Mouse (Mus musculus): Measurements from ENCODE around the gene Smg6.

The Smg6 gene

DNA sequence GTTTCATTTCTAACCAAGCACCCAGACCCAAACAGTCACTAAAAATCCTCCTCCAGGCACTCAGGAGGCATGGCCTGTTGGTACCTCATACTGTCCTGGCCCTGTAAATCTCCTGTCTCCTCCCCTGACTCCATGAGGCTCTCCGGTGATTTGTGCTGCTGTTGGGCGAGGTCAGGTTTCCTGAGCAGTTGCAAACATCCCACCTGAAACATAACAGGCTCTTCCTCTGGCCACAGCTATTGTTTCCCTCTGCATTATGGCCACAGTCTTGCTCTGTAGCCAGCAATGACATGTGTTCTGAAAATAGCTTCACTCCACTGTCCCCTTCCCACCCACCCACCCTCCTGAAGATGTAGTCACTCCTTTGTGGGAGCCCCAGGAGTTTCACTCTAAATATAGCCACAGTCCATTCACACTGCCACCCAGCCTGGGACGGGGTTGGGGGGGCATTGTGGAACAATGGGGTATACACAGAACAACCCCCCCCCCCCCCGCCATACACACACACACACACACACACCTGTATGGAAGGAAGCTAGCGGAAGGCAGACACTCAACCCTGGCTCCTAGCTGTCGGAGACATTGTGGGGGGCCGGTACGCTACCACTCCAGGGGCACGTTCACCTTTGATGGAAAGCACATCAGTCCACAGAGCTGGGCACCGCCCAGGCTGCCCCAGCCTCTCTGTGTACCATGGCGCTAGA lies 222.9 kb downstream of the Smg6 start:
- no peak for DNase-seq (ENCODE audit: low spot score)

DNA sequence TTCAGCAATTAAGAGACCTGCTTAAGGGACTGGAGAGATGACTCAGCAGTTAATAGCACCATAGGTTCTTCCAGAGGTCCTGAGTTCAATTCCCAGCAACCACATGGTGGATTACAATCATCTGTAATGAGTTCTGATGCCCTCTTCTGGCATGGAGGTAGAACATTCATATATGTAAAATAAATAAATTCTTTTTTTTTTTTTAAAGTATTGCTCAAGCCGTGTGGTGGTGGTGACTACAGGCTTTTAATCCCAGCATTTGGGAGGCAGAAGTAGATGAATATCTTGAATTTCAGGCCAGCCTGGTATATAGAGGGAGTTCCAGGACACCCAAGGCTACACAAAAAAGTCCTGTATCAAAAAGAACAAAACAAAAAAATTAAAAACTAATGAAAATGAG lies 224.7 kb downstream of the Smg6 start:
- no peak for DNase-seq (ENCODE audit: low spot score)

DNA sequence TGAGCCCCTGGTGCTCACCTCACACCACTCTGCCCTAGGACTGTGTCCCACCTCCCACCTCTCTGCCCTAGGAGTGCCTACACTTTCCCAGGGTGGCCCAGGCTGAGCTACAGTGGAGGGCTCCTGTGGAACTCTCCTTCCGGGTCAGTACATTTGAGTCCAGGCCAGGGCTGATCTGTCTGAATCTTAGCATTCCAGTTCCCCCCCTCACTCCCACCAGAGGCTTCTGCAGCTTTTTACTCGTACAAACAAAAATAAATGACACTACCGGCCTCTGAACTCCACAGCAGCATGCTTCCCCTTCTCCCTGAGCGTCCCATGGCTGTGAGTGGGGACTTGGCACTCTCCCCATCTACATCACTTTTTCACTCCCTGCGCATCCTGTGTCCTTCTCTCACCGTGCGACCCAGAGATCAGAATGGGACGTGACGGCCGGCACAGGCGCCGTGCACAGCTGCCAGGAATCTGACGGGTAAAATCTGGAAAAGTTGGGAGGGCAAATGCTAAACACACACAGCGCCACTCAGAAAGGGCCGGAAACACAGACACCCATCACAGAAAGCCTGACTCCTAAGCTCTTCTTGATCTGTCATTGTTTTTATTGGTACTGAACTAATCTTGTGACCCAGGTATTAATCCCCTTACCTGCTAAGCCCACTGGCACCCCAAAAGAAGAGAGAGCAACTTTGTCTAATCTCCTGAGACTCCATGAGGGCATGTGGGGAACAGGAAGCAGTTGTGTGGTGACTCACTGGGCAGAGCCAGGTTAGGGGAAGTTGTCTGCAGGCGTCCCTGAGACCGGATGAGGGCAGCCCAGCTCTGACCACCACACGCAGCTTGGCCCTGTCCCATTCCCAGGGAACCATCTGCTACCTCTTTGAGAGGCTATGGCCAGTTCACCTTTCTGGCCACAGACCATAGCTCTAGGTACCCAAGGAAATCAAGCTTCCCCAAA lies 227.3 kb downstream of the Smg6 start:
- no peak for DNase-seq (ENCODE audit: low spot score)

DNA sequence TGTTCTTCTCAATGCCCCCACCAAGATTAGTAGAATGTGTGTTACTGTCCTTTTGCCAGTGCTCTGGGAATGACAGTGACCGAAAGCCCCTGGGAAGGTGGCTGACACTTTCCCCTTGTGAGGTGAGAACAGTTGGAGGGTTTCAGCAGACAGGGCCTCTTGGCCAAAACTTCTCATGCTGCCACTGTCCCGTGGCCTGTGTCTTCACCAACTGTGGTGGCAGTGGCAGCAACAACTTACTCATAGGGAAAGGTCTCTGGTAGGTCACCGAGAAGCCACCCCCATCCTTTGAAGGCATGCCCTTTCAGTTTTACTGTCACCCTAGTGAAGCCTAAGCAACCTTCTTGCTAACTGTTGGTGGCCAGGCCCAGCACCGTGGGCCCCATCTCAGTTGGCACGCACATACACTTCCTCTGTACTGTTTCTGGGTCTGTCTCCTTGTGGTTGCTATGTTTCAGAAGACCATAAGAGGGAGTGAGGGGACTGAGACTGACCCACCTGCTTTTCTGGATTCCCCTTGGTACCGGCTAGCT lies 228.5 kb downstream of the Smg6 start:
- DNase-seq (ENCODE audit: low spot score) = no peak

DNA sequence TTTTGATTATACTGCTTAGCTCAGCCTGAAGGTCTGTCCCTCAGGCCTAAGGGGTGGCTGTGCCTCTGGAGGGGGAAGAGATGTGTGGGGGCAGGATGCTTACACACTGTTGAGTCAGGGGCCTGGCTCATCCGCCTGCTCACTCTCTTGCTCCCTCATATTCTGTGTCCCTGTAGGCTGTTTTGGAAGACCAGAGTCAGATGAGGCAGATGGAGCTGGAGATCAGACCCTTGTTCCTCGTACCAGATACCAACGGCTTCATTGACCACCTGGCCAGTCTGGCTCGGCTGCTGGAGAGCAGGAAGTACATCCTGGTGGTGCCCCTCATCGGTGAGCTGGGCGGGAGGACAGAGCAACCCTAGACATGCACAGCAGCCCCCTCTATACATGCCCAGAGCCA lies 230.4 kb downstream of the Smg6 start:
- no peak for DNase-seq (ENCODE audit: low spot score)

DNA sequence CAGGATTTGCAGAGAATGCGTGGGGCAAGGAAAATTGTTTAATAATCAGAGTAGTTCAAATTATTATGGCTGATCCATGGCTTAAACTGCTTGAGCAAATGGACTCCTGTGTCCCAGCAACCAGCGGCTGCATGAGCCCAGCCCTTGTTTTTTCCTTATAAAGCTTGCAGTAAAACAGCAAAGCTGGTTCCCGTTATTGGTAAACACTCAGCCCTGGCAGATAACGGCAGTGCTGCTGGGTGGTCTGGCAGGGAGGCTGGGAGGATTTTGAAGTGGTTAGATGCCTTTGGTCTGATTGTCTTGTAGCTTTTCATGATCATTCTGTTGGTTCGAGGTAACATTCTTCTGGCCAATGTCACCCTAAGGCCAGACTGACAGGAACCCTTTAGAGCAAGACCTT lies 230.8 kb downstream of the Smg6 start:
- DNase-seq (ENCODE audit: low spot score) = no peak

DNA sequence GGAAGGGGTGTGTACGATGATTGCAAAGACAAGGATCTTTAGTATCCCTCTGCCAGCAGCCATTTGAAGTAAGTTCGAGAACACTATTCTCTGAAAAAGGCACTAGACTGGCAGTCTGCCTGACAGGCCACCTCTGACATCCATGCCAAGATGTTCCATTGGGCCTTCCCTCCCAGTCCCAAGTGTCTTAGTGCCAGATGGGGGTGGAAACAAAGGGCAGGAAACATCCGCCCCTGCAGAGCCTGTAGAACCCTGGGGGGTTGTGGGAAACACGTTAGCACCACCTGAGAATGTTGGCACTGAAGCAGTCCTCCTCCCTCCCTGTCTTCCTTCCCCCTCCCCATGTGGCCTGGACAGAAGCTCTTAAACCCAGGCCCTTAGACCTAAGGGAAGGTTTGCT lies 231.4 kb downstream of the Smg6 start:
- no peak for DNase-seq (ENCODE audit: low spot score)

DNA sequence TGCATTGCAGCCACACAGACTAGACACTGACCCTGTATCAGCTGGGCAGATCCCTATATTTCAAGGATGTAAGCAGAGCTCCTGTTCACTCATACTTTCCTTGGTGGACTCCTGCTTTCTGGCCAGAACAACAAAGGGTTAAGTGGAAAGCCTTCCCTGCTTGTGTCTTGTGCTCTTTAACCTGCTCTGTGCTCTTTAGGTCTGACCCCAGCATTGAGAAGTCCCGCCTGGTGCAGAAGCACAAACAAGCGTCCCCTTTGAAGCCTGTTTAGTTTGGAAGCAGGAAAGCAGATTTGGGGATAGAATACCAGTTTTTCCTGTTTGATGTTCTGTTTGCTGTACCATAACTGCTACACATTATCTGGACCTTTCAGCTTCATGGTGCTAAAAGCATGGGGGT lies 232.3 kb downstream of the Smg6 start:
- DNase-seq (ENCODE audit: low spot score) = no peak

DNA sequence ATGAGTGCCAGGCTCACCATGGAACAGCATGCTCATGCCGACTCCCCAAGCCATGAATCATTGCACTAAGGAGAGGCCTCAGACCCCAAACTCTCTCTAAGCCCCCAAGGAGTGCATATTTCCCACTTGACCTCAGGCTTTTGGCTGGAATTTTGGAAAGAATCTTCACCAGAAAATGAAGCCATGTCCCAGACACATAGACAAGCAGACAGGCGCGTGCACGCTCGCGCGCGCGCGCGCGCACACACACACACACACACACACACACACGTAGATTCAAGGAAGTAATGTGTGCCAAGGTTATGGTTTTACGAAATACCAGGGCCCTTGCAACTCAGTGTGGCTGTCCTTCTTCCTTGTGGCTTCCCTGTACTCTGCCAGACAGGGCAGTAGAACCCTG lies 232.8 kb downstream of the Smg6 start:
- no peak for DNase-seq (ENCODE audit: low spot score)

DNA sequence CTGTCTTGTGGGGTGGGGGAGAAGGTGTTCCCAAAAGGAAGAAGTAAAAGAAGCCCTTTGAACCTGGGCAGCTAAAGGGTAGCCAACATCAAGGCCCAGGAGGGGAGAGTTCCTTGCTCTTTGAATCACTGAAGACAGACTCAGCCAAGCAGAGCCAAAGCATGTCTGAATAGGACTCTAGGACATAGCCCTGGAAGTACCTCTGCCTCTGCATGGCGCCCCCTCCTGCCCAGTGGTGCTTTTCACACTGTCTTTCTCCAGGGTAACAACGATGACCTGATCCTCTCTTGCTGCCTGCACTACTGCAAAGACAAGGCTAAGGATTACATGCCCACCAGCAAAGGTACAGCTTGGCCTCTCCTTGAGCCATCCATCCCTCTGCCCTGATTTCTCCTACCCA lies 233.9 kb downstream of the Smg6 start:
- DNase-seq (ENCODE audit: low spot score) = no peak

DNA sequence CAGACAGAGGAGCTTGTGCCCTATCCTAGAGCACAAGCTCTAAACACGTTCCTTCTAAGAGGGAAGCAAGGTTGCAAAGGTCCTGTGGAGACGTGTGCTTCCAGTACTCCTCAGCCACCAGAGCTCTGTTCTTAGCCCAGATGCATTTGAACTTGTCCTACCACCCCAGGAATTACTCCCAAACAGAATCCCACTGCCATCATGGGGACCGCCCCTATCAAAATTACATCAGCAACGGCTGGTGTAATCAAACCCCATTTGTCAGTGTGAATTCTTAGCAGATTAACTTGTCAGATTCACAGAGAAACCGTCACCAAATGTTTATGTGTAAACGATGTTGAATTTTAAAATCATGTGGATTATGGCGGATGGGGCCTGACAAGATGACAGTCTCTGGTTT lies 235.3 kb downstream of the Smg6 start:
- no peak for DNase-seq (ENCODE audit: low spot score)

DNA sequence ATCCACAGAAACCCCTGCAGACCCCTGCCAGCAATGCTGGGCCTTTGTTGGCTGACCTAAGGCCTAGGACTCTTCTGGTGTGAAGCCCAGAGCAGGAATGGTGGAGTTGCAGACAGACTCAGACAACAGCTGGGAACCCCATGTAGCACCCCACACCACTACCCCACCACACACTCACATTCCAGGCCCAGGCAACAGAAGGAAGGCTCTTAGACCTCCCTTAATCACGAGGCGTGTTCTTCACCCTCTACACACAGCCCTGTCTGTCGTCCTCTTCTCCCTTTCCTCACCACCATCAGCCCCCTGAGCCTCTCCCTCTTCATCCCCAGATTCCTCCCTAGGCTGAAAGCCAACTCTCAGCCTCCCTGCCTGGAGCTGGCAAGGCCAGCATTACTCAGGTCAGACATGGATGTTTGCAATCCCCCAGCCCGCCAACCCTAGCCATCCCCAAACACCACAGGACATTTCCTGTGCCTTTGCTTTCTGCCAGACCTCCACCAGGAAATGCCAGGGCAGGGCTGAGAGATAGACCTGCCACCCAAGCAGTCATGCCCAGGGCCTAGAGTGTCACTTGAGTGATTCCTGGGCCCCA lies 235.9 kb downstream of the Smg6 start:
- DNase-seq (ENCODE audit: low spot score) = no peak

DNA sequence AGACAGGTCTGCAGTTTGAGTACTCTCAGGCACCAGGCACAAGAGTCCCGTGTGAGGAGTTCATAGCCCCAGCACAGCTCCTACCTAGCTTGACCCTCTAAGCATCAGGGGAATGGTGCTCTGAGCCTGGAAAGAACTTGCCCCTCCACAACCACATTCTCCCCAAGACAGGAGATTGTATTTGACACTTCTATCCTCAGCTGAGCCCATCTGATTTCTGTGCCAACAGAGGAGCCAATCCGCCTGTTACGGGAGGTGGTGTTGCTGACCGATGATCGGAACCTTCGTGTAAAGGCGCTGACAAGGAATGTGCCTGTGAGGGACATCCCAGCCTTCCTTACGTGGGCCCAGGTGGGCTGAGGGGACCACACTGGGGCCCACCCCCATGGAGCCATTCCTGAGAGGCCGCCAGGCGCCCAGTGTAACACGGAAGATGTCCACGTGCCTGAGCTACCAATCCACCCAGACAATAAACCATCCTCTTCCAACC lies 237.0 kb downstream of the Smg6 start:
- DNase-seq (ENCODE audit: low spot score) = no peak

DNA sequence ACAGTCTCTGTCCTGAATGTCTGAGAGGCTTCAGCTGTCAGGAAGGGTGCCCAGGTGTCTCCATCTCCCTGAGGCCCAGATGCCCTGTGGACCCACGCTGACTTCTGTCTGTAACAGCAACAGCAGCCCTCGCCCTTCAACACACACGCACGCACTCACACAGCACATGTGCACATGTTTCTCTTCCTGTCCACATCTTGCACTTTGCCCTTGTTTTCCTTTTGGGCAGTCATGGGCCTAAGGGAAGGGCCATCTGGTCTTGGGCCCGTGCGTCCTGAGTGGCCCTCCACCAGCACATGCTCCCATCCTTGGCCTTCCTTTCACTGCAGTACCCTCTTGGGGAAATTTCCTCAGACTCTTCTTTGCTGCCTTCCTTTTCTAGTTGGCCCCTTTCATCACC lies 237.8 kb downstream of the Smg6 start:
- no peak for DNase-seq (ENCODE audit: low spot score)

DNA sequence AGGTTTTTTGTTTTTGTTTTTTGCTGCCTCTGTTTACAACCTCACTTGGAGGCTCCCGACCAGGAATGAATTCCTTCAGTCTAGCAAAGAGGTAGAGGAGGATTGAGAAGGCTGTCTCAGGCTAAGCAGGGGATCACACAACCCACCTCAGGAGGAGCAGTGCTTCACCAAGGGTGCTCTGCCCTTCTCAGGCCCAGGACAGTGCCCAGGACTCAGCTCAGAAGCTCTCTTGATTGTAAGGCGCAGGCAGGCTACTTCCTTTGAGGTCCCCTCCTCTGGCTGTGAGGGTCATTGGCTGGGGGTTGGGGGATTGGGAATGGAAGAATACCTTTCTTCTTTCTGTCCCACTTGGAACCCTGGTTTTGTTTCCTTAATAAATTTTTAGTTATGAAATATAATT lies 238.4 kb downstream of the Smg6 start:
- no peak for DNase-seq (ENCODE audit: low spot score)

DNA sequence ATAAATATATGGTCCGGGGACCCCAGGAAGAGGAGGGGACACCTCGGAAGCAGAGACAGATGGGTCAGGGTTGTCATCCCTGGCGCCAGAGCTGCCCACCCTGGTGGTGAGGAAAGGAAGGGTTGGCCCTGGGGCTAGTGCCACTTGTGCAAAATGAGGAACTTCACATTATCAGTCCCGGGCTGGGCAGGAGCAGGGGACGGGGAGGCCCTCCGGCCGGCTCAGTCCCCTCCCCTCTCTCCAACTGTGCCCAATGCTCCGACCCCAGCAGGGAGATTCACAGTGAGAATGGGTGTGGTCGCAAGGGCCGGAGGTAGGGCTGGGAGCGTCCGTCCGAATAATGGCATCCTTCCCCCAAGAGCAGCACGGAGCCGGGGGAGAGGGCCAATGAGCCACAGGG lies 239.1 kb downstream of the Smg6 start:
- no peak for DNase-seq (ENCODE audit: low spot score)

DNA sequence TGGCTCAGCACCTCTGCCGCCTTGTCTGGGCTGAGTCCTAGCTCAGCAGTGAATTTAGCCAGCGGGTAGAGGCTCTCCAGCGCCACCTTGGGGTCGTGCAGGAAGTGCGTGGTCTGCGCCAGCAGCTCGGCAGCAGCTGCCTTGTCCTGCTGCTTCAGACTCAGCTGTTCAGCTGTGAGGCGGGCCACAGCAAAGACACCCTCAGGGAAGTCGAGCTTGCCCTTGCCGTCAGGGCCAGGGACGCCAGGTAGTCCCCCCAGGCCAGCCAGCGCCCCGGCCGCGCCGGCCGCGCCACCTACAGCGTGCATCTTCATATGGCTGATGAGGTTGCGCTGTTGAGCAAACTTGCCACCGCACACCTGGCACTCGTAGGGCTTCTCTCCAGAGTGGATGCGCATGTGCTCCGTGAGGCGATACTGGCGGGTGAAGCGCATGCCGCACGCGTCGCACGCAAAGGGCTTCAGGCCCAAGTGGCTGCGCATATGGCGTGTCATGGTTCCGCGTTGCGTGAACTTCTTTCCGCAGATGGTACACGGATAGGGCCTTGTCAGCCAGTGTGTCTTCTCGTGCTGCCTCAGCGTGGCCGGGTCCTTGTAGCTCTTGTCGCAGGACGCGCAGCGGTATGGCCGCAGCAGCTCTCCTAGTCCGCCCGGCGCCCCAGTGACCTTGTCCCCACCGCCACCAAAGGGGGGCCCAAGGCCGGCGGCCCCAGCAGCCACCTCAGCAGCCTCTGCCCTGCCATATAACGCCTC lies 240.0 kb downstream of the Smg6 start:
- DNase-seq (ENCODE audit: low spot score) = no peak

DNA sequence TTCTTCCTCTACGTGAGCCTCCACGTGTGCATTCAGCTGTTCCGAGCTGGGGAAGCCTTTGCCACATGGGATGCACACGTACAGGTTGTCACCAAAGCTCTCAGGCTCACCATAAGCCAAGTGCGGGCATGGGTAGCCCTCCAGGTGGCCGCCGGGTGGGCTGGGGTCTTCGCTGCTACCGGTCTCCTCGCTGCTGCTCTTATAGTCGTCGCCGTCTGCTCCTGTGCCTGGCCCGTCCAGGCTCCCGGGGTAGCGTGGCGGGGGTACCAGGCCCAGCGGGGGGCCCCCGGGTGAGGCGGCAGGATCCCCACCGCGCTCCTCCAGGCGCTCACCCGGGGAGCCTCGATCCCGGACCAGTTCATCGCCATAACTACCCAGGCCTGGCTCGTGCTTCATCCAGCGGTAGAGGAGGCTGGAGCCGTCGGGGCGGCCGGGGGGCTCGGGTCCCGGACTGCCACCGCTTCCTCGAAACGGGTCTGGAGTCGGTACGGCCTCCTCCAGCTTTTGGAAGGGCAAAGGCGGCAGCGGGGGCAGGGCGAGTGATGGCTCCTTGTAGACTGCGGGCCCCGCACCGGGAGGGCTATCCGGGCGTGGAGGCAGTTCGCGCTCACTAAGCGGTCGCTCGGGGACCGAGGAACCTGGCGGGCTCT lies 240.7 kb downstream of the Smg6 start:
- DNase-seq (ENCODE audit: low spot score) = no peak

DNA sequence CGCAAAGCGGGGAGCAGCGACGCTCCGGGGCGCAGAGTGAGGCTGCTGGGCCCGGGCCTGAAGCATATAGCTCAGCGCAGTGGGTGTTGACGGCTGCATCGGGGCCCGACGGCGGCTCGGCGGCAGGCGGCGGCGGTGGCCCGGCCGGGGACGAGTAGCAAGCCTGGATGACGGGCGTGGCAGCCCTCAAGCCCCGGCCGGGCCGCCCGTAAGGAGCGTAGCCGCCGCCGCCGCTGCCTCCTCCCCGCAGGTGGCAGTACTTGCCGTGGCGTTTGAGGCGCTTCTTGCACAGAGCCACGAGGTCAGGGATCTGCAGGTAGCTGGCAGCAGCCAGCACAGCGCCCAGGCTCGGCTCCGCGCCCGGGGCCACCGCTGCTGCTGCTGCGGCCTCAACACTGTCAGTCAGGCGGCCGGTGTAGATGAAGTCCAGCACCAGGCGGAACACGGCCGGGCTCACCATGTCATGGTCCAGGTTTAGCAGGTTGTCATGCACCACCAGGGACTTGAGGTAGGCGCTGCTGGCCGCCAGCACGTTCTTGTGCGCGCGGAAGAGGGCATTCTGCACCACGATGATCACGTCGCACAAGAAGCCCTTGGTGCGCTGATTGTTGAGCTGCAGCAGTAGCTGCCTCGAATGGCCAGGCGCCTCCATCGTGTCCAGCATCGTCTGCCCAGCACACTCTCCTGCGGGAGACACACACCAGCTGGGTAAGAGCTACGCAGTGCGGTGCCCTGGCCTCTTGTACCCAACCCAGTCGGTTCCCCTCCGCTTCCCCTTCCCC lies 241.4 kb downstream of the Smg6 start:
- DNase-seq (ENCODE audit: low spot score) = no peak
